Mouse (Mus musculus): Measurements from ENCODE around the gene Sult5a1. TPM values are rescaled to one million over a fixed set of nuclear protein-coding genes. Genes with fewer than 3 reads are reported as not detected.
"Not testable (repeated sequence)": the region's sequence is repeated elsewhere in the genome, so short reads cannot be mapped to it uniquely, and the experiment has no call there.

The Sult5a1 gene
- total RNA-seq, 2 experiments from 2014 or later: not detected

GRCm38 (mm10) chr8:123103285-123103684 is 54.8 kb downstream of the Sult5a1 start:
- ATAC-seq (replicated peaks; ENCODE audit: poor library complexity, severe bottlenecking): no peak

- ATAC-seq (replicated peaks; ENCODE audit: poor library complexity, severe bottlenecking): not testable (repeated sequence)
These were observed 55.3 kb downstream of the Sult5a1 start for GRCm38 (mm10) chr8:123102855-123103254.

GRCm38 (mm10) chr8:123101735-123102685 is 56.1 kb downstream of the Sult5a1 start, which contains the start of gene Rpl13:
Gene Rpl13 (plus strand): TSS chr8:123102350.
- peak; percentile 85 for ATAC-seq (replicated peaks; ENCODE audit: poor library complexity, severe bottlenecking)

GRCm38 (mm10) chr8:123101244-123101643 is 56.9 kb downstream of the Sult5a1 start:
- ATAC-seq (replicated peaks; ENCODE audit: poor library complexity, severe bottlenecking): no peak

GRCm38 (mm10) chr8:123100288-123100687 is 57.8 kb downstream of the Sult5a1 start:
- ATAC-seq (replicated peaks; ENCODE audit: poor library complexity, severe bottlenecking): peak; percentile 80

- no peak for ATAC-seq (replicated peaks; ENCODE audit: poor library complexity, severe bottlenecking)
These were observed 60.1 kb downstream of the Sult5a1 start for GRCm38 (mm10) chr8:123097786-123098584.

GRCm38 (mm10) chr8:123097216-123097615 is 60.9 kb downstream of the Sult5a1 start:
- no peak for ATAC-seq (replicated peaks; ENCODE audit: poor library complexity, severe bottlenecking)

Other genes starting within 250 kb of the Sult5a1 start
- 86.3 and 104 TPM in 2 replicates for gene Ankrd11, start 116.0 kb downstream of the Sult5a1 start, total RNA-seq (2014; fragmentation: Nextera tagmentation)
- 63.3 and 63.9 TPM in 2 replicates for gene Ankrd11, start 116.0 kb downstream of the Sult5a1 start, total RNA-seq (2017)
- gene Spg7, start 95.4 kb downstream of the Sult5a1 start, total RNA-seq (2014; fragmentation: Nextera tagmentation): 29.5 and 40.3 TPM in 2 replicates
- gene Spg7, start 95.4 kb downstream of the Sult5a1 start, total RNA-seq (2017): 47.3 and 65.5 TPM in 2 replicates
- 1,716 and 2,163 TPM in 2 replicates for gene Rpl13, start 56.0 kb downstream of the Sult5a1 start, total RNA-seq (2014; fragmentation: Nextera tagmentation)
- gene Rpl13, start 56.0 kb downstream of the Sult5a1 start, total RNA-seq (2017): 2,167 and 2,701 TPM in 2 replicates
- gene Cpne7, start 40.9 kb downstream of the Sult5a1 start, total RNA-seq (2014; fragmentation: Nextera tagmentation): not detected in 2 replicates
- gene Cpne7, start 40.9 kb downstream of the Sult5a1 start, total RNA-seq (2017): not detected in 2 replicates
- not detected in 2 replicates for gene Dpep1, start 27.9 kb upstream of the Sult5a1 start, total RNA-seq (2014; fragmentation: Nextera tagmentation)
- not detected in 2 replicates for gene Dpep1, start 27.9 kb upstream of the Sult5a1 start, total RNA-seq (2017)
- gene Chmp1a, start 54.4 kb upstream of the Sult5a1 start, total RNA-seq (2014; fragmentation: Nextera tagmentation): 22.6 and 37.6 TPM in 2 replicates
- 28.3 and 35.4 TPM in 2 replicates for gene Chmp1a, start 54.4 kb upstream of the Sult5a1 start, total RNA-seq (2017)
- 0.51 and 0.80 TPM in 2 replicates for gene Spata33, start 54.5 kb upstream of the Sult5a1 start, total RNA-seq (2014; fragmentation: Nextera tagmentation)
- gene Spata33, start 54.5 kb upstream of the Sult5a1 start, total RNA-seq (2017): 0.36 and 0.39 TPM in 2 replicates
- 26.7 and 54.5 TPM in 2 replicates for gene Cdk10, start 66.5 kb upstream of the Sult5a1 start, total RNA-seq (2014; fragmentation: Nextera tagmentation)
- gene Cdk10, start 66.5 kb upstream of the Sult5a1 start, total RNA-seq (2017): 39.4 and 39.9 TPM in 2 replicates
- 1.5 and 3.9 TPM in 2 replicates for gene Spata2l, start 77.9 kb upstream of the Sult5a1 start, total RNA-seq (2014; fragmentation: Nextera tagmentation)
- gene Spata2l, start 77.9 kb upstream of the Sult5a1 start, total RNA-seq (2017): 1.0 and 4.3 TPM in 2 replicates
- gene Zfp276, start 95.9 kb upstream of the Sult5a1 start, total RNA-seq (2014; fragmentation: Nextera tagmentation): 10.7 and 13.9 TPM in 2 replicates
- 7.8 and 9.9 TPM in 2 replicates for gene Zfp276, start 95.9 kb upstream of the Sult5a1 start, total RNA-seq (2017)
- gene Vps9d1, start 96.0 kb upstream of the Sult5a1 start, total RNA-seq (2014; fragmentation: Nextera tagmentation): 14.1 and 19.6 TPM in 2 replicates
- 11.9 and 20.8 TPM in 2 replicates for gene Vps9d1, start 96.0 kb upstream of the Sult5a1 start, total RNA-seq (2017)
- gene Fanca, start 160.3 kb upstream of the Sult5a1 start, total RNA-seq (2014; fragmentation: Nextera tagmentation): 52.0 and 70.0 TPM in 2 replicates
- 30.2 and 39.5 TPM in 2 replicates for gene Fanca, start 160.3 kb upstream of the Sult5a1 start, total RNA-seq (2017)
- gene Spire2, start 174.4 kb upstream of the Sult5a1 start, total RNA-seq (2014; fragmentation: Nextera tagmentation): not detected in 2 replicates
- gene Spire2, start 174.4 kb upstream of the Sult5a1 start, total RNA-seq (2017): 0.13 TPM in 1 of 2 replicates, not detected in the other
- 110 and 113 TPM in 2 replicates for gene Tcf25, start 215.4 kb upstream of the Sult5a1 start, total RNA-seq (2014; fragmentation: Nextera tagmentation)
- 194 and 224 TPM in 2 replicates for gene Tcf25, start 215.4 kb upstream of the Sult5a1 start, total RNA-seq (2017)
- gene Mc1r, start 248.8 kb upstream of the Sult5a1 start, total RNA-seq (2014; fragmentation: Nextera tagmentation): 0.28 TPM in 1 of 2 replicates, not detected in the other
- 0.05 TPM in 1 of 2 replicates, not detected in the other for gene Mc1r, start 248.8 kb upstream of the Sult5a1 start, total RNA-seq (2017)

Data from granulocyte monocyte progenitor cell, adult 5-6 weeks (primary cell).